Mouse (Mus musculus) 3134 (cell line): ENCODE data around the gene Rgs3.
"Not testable (repeated sequence)": the region's sequence is repeated elsewhere in the genome, so short reads cannot be mapped to it uniquely, and the experiment has no call there.

Source experiments
- DNase-seq: peaks from one replicate; pipeline ENCODE4 v3.0.0-alpha.2; 2011; ENCODE audit warnings: low spot score; ENCODE audit not compliant: insufficient read length; ENCODE audit errors: extremely low read depth

Rgs3 gene

GRCm38 (mm10) chr4:62544801-62545200 is 14.8 kb upstream of the Rgs3 start:
- no peak for DNase-seq

GRCm38 (mm10) chr4:62551966-62552365 is 7.7 kb upstream of the Rgs3 start:
- no peak for DNase-seq

- DNase-seq: no peak
Observed at GRCm38 (mm10) chr4:62557436-62557835, 2.2 kb upstream of the Rgs3 start.

DNA sequence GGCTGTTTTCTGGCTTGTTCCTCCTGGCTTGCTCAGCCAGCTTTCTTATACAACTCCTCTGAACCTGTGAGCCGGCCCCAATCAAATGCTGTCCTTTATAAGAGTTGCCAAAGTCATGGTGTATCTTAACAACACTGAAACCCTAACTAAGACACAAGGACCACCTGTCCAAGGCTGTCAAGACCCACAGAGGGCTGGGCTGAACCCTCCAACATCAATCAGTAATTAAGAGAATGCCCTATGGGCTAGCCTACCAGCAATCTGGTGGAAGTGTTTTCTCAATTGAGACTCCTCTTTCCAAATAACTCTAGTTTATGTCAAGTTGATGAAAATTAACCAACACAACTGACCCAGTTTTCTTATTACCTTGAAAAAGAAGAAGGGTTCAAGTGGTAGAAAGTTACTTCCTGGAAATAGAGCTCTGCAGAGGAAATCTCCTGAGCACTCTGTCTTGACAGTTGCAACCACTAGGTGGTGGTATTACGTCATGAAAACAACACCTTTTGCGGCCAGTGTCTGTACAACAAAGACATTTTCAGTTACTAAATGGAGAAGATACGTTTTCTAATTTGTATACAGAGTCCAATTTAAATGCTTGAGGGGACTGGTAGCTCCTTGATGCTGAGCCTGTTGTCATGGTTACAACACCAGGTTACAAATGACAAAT is 1.4 kb downstream of the Rgs3 start:
- peak; percentile 29 for DNase-seq

- DNase-seq: no peak
Observed at GRCm38 (mm10) chr4:62561630-62562001, 2.0 kb downstream of the Rgs3 start.

GRCm38 (mm10) chr4:62562006-62562405 is 2.4 kb downstream of the Rgs3 start:
- DNase-seq: no peak

DNA sequence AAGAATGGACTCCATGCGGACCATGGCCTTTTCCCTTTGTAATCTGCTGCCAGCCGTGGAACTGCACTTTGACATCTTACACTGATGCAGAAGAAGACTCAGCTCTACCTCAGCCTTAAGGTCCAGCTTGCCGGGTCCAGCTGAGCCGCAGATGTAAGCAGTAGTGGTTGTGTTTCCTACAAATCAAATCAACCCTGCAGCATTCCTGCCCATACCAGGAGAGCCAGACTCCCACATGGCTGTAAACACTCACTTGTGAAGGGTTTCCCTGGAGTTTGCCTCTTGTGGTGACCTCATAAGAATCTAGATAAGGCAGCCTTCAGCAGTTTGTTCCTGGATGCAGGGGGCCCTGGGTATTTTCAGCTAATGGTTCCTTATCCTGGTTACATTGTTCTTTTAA is 6.9 kb downstream of the Rgs3 start:
- DNase-seq: no peak

DNA sequence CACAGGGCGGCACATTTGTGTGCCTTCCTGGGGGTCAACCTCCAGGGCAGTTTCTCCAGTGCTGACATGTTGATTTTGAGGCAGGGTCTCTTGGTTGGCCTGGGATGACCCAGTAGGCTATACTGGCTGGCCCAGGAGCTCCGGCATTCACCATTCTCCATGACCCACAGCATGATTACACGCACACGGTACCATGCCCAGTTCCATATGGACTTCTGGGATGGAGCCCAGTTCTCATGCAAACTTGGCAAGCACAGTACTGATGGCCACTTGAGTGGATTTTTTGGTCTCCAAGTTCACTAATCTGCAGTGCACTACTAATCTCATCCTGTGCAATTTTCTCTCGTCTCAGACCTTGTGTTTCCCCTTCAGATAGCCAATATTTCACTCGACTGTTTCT is 8.0 kb downstream of the Rgs3 start:
- no peak for DNase-seq

DNA sequence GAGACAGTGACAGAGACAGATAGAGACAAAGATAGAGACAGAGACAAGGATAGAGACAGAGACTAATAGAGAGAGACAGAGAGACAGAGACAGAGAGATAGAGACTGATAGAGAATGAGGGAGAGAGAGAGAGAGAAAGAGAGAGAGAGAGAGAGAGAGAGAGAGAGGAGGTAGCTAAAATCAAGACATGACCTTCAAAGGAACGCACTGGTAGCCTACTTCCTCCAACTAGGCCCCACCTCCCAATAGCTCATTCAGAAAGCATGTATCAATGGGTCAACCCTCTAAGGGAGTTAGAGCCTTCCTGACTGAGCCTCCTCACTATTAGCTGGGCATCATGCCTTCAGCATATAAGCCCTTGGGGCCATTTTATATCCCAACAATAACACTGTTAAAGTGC is 8.7 kb downstream of the Rgs3 start:
- no peak for DNase-seq

DNA sequence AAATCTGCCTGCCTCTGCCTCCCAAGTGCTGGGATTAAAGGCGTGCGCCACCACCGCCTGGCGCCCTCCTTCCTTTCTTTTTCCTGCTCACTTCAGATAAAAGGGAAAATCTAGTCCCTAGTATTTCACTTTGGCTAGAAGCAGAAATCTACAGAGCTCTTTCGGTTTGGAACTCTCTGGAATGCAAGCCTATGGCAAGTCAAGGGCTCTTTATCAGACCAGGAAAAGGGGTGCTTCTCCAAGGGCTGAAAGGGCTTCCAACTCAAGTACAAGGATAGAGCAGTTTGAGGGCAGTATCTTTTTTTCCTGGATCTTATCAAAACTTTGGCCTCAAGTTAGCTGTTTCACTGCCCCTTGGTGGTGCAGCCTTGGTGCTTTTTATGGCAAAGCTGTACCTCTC is 10.0 kb downstream of the Rgs3 start:
- no peak for DNase-seq

- DNase-seq: no peak
Observed at GRCm38 (mm10) chr4:62570029-62570428, 10.4 kb downstream of the Rgs3 start.

DNA sequence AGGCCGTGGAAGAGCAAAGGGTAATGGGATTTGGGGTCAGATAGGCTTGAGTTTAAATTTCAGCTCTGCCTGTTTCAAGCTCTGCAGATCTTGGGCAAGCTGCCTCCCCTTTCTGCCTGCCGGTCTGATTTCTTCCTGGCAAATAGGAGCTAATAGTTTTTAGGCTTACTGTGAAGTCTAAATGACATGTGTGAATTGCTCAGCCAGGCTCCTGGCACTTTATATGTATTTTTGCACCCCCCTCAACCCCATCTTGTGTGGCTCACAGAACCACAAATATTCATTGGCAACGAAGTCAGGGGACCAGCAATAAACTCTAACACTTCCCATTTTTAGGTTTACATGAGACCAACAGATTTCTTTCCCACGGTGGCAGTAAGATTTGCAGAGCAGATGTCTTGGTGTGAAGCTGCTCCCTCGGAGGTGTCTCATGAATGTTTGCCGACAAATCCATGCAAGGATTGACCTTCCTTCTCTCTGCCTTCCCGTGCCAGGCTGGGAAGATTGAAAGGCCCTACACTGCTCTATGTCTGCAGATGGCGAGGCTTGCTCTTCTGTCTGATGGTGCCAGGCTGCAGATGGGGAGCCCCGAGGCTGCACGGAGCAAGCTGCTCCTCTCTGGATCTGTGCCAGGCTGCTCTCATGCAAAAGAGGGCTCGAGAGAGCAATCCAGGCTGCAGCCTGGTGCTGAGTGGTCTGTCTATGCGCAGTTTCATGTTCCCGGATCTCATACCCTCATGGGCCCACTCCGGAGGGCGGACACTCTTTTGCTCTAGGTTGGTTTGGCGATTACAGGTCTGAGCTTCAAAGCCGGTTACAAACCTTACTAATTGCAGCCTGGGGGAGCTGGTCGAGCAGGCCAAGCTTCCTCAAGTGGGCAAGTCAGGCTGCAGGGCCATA is 23.0 kb downstream of the Rgs3 start:
- no peak for DNase-seq

DNA sequence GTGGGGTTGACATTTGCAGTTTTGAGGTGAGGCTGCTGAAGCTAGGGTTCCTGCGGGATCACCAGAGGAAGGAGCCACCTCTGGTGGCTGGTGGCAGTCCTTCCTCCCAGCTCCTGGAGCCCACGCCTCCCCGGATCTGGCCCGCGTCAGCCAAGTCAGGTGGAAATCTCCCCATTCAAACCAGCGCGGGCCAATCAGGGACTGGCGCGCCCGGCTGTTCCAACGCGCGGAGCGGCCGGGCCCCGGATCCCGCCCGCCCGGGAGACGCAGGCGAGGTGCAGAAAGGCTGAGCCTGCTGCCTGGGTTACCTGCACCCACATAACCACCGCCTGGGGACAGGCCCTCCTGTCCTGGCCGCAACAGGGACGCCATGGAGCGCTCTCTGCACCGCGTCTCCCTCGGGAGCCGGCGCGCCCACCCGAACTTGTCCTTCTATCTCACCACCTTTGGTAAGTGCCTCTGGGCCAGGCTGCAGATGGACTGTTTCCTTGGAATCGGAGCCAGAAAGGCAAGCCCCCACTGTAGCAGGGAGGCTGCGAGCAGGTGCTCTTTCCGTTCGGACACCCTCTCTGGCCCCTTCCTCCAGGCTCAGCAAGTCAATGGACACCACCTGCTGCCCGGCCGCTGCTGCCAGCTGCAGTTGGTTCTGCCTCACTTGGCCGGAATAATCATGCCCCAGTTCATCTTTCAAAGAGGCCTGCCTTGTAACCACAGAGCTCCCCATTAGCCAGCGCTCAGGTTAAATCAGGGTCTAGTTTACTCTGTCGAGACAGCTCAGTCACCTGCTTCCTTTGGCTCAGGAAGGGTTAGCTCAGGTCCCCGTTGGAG is 23.8 kb downstream of the Rgs3 start:
- peak; percentile 18 for DNase-seq

GRCm38 (mm10) chr4:62587067-62587466 is 27.4 kb downstream of the Rgs3 start:
- DNase-seq: no peak

DNA sequence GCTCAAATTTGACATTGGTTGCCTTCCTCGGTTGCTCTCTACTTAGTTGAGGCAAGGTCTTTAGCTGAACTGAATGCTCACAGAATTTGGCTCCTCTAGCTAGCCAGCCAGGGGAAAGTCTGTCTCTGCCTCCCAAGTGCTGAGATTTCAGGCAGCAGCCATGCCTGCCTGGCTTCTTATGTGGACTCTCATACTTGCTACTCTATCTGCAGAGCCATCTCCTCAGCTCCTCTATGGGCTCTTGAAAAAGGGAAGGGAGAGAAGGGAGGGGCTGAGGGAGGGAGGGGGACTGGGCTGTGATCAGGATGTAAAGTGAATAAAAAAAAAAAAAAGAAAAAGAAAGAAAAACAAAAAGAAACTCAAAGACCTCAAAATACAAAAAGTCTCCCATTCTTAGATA is 31.2 kb downstream of the Rgs3 start:
- no peak for DNase-seq

GRCm38 (mm10) chr4:62591326-62591725 is 31.7 kb downstream of the Rgs3 start:
- DNase-seq: no peak

DNA sequence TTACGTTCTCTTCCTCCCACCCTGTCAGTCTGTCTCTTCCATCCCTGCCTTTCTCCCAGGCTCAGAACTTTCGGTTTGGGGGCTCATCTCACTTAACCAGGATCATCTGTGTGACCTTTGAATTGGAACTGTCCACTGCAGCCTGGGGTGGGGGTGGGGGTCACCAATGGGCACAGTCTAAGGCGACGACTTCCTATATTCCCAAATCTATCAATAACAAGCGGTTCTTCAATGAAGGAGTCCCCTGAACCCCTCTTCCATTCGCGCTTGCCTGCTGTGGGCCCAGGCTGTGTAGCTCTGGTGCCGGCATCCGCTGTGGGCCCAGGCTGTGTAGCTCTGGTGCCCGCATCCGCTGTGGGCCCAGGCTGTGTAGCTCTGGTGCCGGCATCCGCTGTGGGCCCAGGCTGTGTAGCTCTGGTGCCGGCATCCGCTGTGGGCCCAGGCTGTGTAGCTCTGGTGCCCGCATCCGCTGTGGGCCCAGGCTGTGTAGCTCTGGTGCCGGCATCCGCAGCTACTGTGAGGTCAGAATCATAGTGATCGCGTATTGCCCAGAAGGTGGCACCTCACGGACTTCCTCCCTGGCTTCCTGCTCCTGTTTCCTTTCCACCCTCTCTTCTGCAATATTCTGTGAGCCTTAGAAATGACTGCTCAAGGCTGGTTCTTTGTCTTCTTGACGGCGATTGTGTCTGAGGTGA is 34.0 kb downstream of the Rgs3 start:
- DNase-seq: not testable (repeated sequence)

- DNase-seq: no peak
Observed at GRCm38 (mm10) chr4:62594442-62594841, 34.8 kb downstream of the Rgs3 start.

DNA sequence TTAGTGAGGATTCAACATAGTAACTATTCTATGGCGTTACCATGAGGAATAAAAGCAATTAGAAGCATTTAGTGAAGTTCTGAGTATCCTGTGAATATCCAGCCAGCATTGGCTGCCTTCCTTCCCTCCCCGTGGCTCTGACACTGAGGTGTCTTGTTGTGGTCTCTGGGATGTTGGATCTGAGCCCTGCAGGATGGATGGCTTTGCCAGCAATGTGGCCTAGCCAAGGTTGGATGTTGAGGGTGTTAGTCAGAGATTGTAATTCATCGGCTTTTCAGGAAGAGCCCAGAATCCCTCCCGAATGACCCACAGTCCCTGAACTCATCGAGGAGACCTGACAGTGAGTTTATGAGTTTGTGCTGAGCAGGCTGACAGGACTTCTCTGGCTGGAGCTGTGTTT is 36.4 kb downstream of the Rgs3 start:
- peak; percentile 69 for DNase-seq

DNA sequence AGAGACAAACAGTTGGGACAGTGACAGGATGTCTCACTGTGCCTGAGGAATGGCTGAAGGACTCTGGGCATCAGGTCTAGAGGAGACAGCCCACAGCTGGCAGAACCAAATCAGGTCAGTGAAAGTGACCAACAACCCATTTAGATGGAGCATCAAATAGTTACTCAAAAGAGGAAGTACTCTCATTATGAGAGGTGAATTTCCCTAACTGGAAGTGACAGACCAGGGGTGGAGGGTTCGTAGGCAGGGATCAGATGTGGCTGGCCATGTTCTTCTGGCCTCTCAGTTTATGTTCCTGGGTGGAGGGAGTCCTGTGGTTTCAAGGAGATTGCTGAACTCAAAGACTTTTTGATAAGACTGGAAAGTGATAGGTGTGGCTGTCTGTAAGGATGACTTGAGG is 40.9 kb downstream of the Rgs3 start:
- DNase-seq: no peak

DNA sequence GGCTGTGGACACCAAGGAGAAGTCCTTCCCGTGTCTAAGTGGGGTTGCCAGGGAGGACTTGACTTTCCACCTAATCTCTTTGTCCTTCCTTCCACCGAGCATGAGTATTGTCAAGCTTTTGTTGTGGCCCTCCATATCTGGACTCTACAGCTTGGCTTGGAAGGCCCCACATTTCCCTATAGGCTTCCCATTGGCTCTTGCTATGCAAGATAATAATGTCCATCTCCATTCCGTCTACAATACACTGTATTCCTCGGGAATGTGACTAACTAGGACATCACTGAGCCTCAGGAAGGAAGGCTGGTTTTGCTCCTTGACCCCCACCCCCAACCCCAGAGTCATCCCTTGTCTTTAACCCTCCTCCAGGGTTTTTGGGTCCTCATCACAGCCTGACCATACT is 44.0 kb downstream of the Rgs3 start:
- DNase-seq: no peak
